Comparison of ENCODE assay signal across 20 mouse cellular contexts in genomic region chr8:64375509-64375908, GRCm38 (mm10).
"Had no signal": no experiment of that assay in that cellular context is flagged by ENCODE, and none has a peak within 500 bp of the region (broad histone marks: within the 10 kb centered on the region; RNA-seq: fewer than 3 reads in every experiment).

No protein-coding gene starts in this region.

- H3K9me3 ChIP-seq: intestine, embryonic 15.5 days; limb, embryonic 10.5 days; limb, embryonic 13.5 days; liver, embryonic 12.5 days; liver, embryonic 15.5 days had no signal

- H3K9ac ChIP-seq: intestine, embryonic 15.5 days; limb, embryonic 13.5 days; liver, embryonic 12.5 days; liver, embryonic 15.5 days had no signal

- H3K4me1 ChIP-seq: intestine, embryonic 15.5 days; liver, embryonic 12.5 days; liver, embryonic 15.5 days had no signal

- H3K27me3 ChIP-seq: intestine, embryonic 15.5 days; limb, embryonic 13.5 days; liver, embryonic 12.5 days; liver, embryonic 15.5 days had no signal

- DNase-seq: kidney, adult 18-20 months; kidney, adult 9 months; kidney, postnatal 14 days; kidney, postnatal 4 days; liver; midbrain, embryonic 14.5 days; right cerebral cortex, adult 18-20 months; right cerebral cortex, postnatal 14 days; right cerebral cortex, postnatal 4 days; thymus, adult 2 months; thymus, postnatal 14 days; thymus, postnatal 4 days had no signal

- ATAC-seq: intestine, embryonic 15.5 days; liver, embryonic 12.5 days had no signal

- H3K36me3 ChIP-seq: intestine, embryonic 15.5 days; limb, embryonic 10.5 days; limb, embryonic 13.5 days; liver, embryonic 12.5 days; liver, embryonic 15.5 days had no signal

- H3K27ac ChIP-seq: intestine, embryonic 15.5 days; limb, embryonic 10.5 days; limb, embryonic 13.5 days; liver, embryonic 12.5 days; liver, embryonic 15.5 days; macrophage; stomach, postnatal 0 days had no signal

- H3K4me2 ChIP-seq: intestine, embryonic 15.5 days; limb, embryonic 13.5 days; liver, embryonic 12.5 days; liver, embryonic 15.5 days; midbrain, embryonic 11.5 days had no signal

- H3K4me3 ChIP-seq: intestine, embryonic 15.5 days; limb, embryonic 10.5 days; limb, embryonic 13.5 days; liver, embryonic 12.5 days; liver, embryonic 15.5 days had no signal
